In genomic region chr6:129229774-129230578, GRCm38 (mm10) we compare ENCODE assay signal across 8 mouse cellular contexts. TPM values are rescaled to one million over a fixed set of nuclear protein-coding genes. Genes with fewer than 3 reads are reported as not detected.
DNase-seq lines count a peak whose midpoint lies in the region; ATAC-seq and TF ChIP-seq lines count a peak whose summit lies in the region.

No protein-coding gene starts in this region.

- DNase-seq in heart, postnatal 10 days: peak; percentile 84 to 89
- no peak for DNase-seq in natural killer cell, adult 2 months (ENCODE audit: low spot score in 2 of 2)
- DNase-seq in thymus, postnatal 10 days (ENCODE audit: low spot score in 2 of 2): no peak

- intact Hi-C loops in heart, postnatal 10 days (cut with DNase I): no loop called here

- no peak for TF ChIP-seq CTCF in cortical plate, adult 2 months (IDR thresholded peaks at IDR 0.05; ENCODE audit: extremely low read depth, insufficient read depth, low read length)

- 81% methylated on average over 3 of the region's 3 CpGs for WGBS in midbrain, embryonic 15.5 days
- WGBS in midbrain, embryonic 13.5 days: 86% methylated on average over 3 of the region's 3 CpGs
- WGBS in liver, embryonic 12.5 days (ENCODE audit: insufficient replicate concordance): 34% methylated on average over 3 of the region's 3 CpGs
- 32% methylated on average over 3 of the region's 3 CpGs for WGBS in stomach, embryonic 16.5 days

- 0 out of 2 replicates have a peak overlapping the region, but pooled peaks have one; percentile 20 for H3K27ac ChIP-seq in midbrain, embryonic 15.5 days
- no peak overlapping the region for H3K27ac ChIP-seq in midbrain, embryonic 13.5 days
- peak overlapping the region; percentile 92 for H3K27ac ChIP-seq in cortical plate, adult 2 months (ENCODE audit: insufficient read depth, low read length)
- H3K27ac ChIP-seq in liver, embryonic 12.5 days: peak overlapping the region; percentile 80
- H3K27ac ChIP-seq in stomach, embryonic 16.5 days (ENCODE audit: low read length): peak overlapping the region; percentile 99

- TF ChIP-seq POLR2A in cortical plate, adult 2 months (IDR thresholded peaks at IDR 0.05; ENCODE audit: extremely low read depth, insufficient read depth, low read length): no peak

- no peaks in the 10 kb centered on the region for H3K9me3 ChIP-seq in midbrain, embryonic 15.5 days
- no peaks in the 10 kb centered on the region for H3K9me3 ChIP-seq in midbrain, embryonic 13.5 days
- H3K9me3 ChIP-seq in liver, embryonic 12.5 days (replicated peaks): no peaks in the 10 kb centered on the region
- no peaks in the 10 kb centered on the region for H3K9me3 ChIP-seq in stomach, embryonic 16.5 days (replicated peaks; ENCODE audit: control insufficient read depth, low read length)

- H3K9ac ChIP-seq in midbrain, embryonic 15.5 days: no peak overlapping the region
- no peak overlapping the region for H3K9ac ChIP-seq in midbrain, embryonic 13.5 days (replicated peaks)
- peak overlapping the region; percentile 23; the same call in 1 of the 2 replicates for H3K9ac ChIP-seq in liver, embryonic 12.5 days
- no peak overlapping the region for H3K9ac ChIP-seq in stomach, embryonic 16.5 days (ENCODE audit: low read length)

- no peak for ATAC-seq in midbrain, embryonic 15.5 days (replicated peaks)
- no peak for ATAC-seq in midbrain, embryonic 13.5 days
- peak; percentile 73 for ATAC-seq in liver, embryonic 12.5 days
- peak; percentile 84 for ATAC-seq in stomach, embryonic 16.5 days (ENCODE audit: insufficient read depth, low FRiP score)

- no peak overlapping the region for H3K4me2 ChIP-seq in midbrain, embryonic 15.5 days
- H3K4me2 ChIP-seq in midbrain, embryonic 13.5 days (replicated peaks): no peak overlapping the region
- peak overlapping the region; percentile 23; the same call in 1 of the 2 replicates for H3K4me2 ChIP-seq in liver, embryonic 12.5 days
- H3K4me2 ChIP-seq in stomach, embryonic 16.5 days (ENCODE audit: low read depth, low read length): peak overlapping the region; percentile 19

- no peaks in the 10 kb centered on the region for H3K27me3 ChIP-seq in midbrain, embryonic 15.5 days (replicated peaks)
- H3K27me3 ChIP-seq in midbrain, embryonic 13.5 days: no peaks in the 10 kb centered on the region
- H3K27me3 ChIP-seq in liver, embryonic 12.5 days (replicated peaks): no peaks in the 10 kb centered on the region
- no peaks in the 10 kb centered on the region for H3K27me3 ChIP-seq in stomach, embryonic 16.5 days (ENCODE audit: control insufficient read depth, insufficient read depth, low read length)

- H3K36me3 ChIP-seq in midbrain, embryonic 15.5 days (replicated peaks): no peaks in the 10 kb centered on the region
- no peaks in the 10 kb centered on the region for H3K36me3 ChIP-seq in midbrain, embryonic 13.5 days
- H3K36me3 ChIP-seq in liver, embryonic 12.5 days: no peaks in the 10 kb centered on the region
- H3K36me3 ChIP-seq in stomach, embryonic 16.5 days (ENCODE audit: control insufficient read depth, insufficient read depth, low read length): no peaks in the 10 kb centered on the region

- no peak overlapping the region for H3K4me3 ChIP-seq in midbrain, embryonic 15.5 days
- no peak overlapping the region for H3K4me3 ChIP-seq in midbrain, embryonic 13.5 days (replicated peaks)
- no peak overlapping the region for H3K4me3 ChIP-seq in cortical plate, adult 2 months (ENCODE audit: insufficient read depth, low read length)
- no peak overlapping the region for H3K4me3 ChIP-seq in liver, embryonic 12.5 days
- no peak overlapping the region for H3K4me3 ChIP-seq in stomach, embryonic 16.5 days (replicated peaks; ENCODE audit: low read length)

- H3K4me1 ChIP-seq in midbrain, embryonic 15.5 days: no peaks in the 10 kb centered on the region
- no peaks in the 10 kb centered on the region for H3K4me1 ChIP-seq in midbrain, embryonic 13.5 days (replicated peaks)
- H3K4me1 ChIP-seq in cortical plate, adult 2 months (ENCODE audit: control insufficient read depth, insufficient read depth, low read length): no peaks in the 10 kb centered on the region; the same call in none of the 2 replicates
- H3K4me1 ChIP-seq in liver, embryonic 12.5 days: peaks cover 66% of the 10 kb centered on the region
- peaks cover 24% of the 10 kb centered on the region for H3K4me1 ChIP-seq in stomach, embryonic 16.5 days (ENCODE audit: control insufficient read depth, insufficient read depth, low read length)

RNA-seq across cellular contexts. Expression of gene Cd69, which starts 45.3 kb away (rescaled TPM):
- not detected in 2 replicates for polyA plus RNA-seq in midbrain, embryonic 15.5 days (2015; fragmentation: Nextera tagmentation; extraction: Ambion mirVana)
- polyA plus RNA-seq in midbrain, embryonic 13.5 days (2015; fragmentation: Nextera tagmentation; extraction: Ambion mirVana): not detected in 2 replicates
- polyA plus RNA-seq in cortical plate, adult 2 months (2012; rRNA removed): not detected in 2 replicates
- total RNA-seq in heart, postnatal 10 days (2021): under 1 TPM in 1 of 2 experiments, not detected in 1; 0.67 TPM
- polyA plus RNA-seq in liver, embryonic 12.5 days (2016; fragmentation: Nextera tagmentation; extraction: Ambion mirVana): 1.3 TPM in 2 replicates
- polyA plus RNA-seq in stomach, embryonic 16.5 days (2015; fragmentation: Nextera tagmentation; extraction: Ambion mirVana): 0.20 and 0.48 TPM in 2 replicates

RNA-seq across cellular contexts. Expression of gene Clec2d, which starts 49.6 kb away (rescaled TPM):
- not detected in 2 replicates for polyA plus RNA-seq in midbrain, embryonic 15.5 days (2015; fragmentation: Nextera tagmentation; extraction: Ambion mirVana)
- polyA plus RNA-seq in midbrain, embryonic 13.5 days (2015; fragmentation: Nextera tagmentation; extraction: Ambion mirVana): 0.13 TPM in 1 of 2 replicates, not detected in the other
- 15.6 and 16.0 TPM in 2 replicates for polyA plus RNA-seq in cortical plate, adult 2 months (2012; rRNA removed)
- total RNA-seq in heart, postnatal 10 days (2021): 10 to 100 TPM; 28.8 to 38.7 TPM
- polyA plus RNA-seq in liver, embryonic 12.5 days (2016; fragmentation: Nextera tagmentation; extraction: Ambion mirVana): not detected in 2 replicates
- polyA plus RNA-seq in stomach, embryonic 16.5 days (2015; fragmentation: Nextera tagmentation; extraction: Ambion mirVana): 0.72 and 0.81 TPM in 2 replicates

Comparison
In these comparisons a context has a peak if more than half of its experiments do, and no peak if none do; other contexts are left out.
1. ATAC-seq: peak in liver, embryonic 12.5 days (single experiment) and stomach, embryonic 16.5 days (single experiment); none in midbrain, embryonic 15.5 days (single experiment) and midbrain, embryonic 13.5 days (single experiment).
2. H3K4me2 ChIP-seq: peak in liver, embryonic 12.5 days (single experiment) and stomach, embryonic 16.5 days (single experiment); none in midbrain, embryonic 15.5 days (single experiment) and midbrain, embryonic 13.5 days (single experiment).
3. DNase-seq: peak in heart, postnatal 10 days (2 of 2); none in natural killer cell, adult 2 months (0 of 2) and thymus, postnatal 10 days (0 of 2).